Mouse (Mus musculus): ENCODE results near the gene Kdf1. TPM values are rescaled to one million over a fixed set of nuclear protein-coding genes. Genes with fewer than 3 reads are reported as not detected.

Gene Kdf1
- total and polyA plus RNA-seq, 3 experiments: not detected

DNA sequence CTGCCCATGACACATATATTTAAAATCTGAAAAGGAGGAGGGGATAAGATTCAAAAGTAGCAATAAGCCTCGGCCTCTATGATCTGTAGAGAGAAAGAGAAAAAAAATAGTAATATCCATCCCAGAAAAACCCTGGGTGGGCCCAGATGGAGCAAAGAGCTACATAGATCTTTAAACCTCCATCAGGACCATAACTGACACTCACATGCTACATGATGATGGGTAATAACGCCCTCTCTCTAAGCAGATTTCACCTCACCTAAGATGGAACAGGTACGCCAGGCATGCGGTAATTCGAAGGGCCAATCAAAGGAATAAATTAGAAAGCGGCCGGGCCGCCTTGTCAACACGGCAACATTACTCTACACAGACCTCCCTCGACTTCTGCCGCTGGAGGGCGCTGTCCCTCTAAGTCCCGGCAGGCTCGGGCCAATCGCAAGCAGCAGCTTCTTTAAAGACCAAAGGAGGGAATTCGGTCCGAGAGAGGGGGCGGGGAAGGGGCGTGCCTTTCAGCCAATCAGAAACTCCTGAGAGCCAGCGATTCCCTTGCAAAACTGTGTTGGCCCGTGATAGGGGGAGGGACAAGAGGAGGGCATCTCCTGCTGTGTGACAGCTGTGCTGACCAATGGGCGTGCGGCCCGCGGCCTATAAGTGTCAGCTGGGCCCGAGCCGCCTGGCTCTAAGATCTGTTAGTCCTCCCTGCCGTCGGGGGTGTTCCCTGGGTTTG is 39.1 kb upstream of the Kdf1 start, which contains the start of gene Tent5b (continued):
- TF ChIP-seq ZMIZ1 (IDR thresholded peaks at IDR 0.05; ENCODE audit: low read depth, low read length) (no peak), ZKSCAN1 (IDR thresholded peaks at IDR 0.05; ENCODE audit: borderline replicate concordance, low read depth, low read length) (no peak), ETS1 (conservative IDR thresholded peaks at IDR 0.05; ENCODE audit: low read depth, low read length) (no peak), POLR2AphosphoS2 (IDR thresholded peaks at IDR 0.05; ENCODE audit: low read depth, low read length) (no peak), GABPA (IDR thresholded peaks at IDR 0.05; ENCODE audit: insufficient replicate concordance, low read depth, low read length) (no peak)

DNA sequence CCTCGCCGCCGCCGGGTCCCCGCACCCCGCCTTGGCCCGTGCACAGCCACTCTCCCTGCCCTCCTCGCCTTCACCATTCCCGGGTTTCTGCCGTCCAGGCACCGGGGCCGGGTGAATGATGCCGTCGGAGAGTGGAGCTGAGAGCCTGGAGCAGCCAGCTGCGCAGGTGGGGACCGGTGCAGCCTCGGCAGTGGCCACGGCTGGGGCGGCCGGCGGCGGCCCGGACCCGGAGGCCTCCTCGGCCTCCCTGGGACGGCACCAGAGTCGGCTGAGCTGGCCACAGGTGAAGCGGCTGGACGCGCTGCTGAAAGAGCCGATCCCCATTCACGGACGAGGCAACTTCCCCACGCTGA is 38.6 kb upstream of the Kdf1 start:
- Histone ChIP-seq H3K9me3 (replicated peaks; ENCODE audit: low read length) (no peaks in the 10 kb centered on the region), H3K79me2 (replicated peaks; ENCODE audit: control insufficient read depth, extremely low read depth, insufficient read depth, poor library complexity, severe bottlenecking) (no peaks in the 10 kb centered on the region), H3K27me3 (replicated peaks) (peaks cover 95% of the 10 kb centered on the region), H3K4me3 (replicated peaks in 1 of 3; ENCODE audit: low read depth in 2 of 3, low read length in 2 of 3, poor library complexity in 1 of 3) (peak overlapping the region in 2 of 3 experiments; percentile 23 to 42), H3K27ac (ENCODE audit: insufficient read depth, low read depth) (no peak overlapping the region), H3K36me3 (replicated peaks in 1 of 2; ENCODE audit: control insufficient read depth in 1 of 2, insufficient read depth in 1 of 2, low read length in 1 of 2) (no peaks in the 10 kb centered on the region), H3K4me2 (ENCODE audit: insufficient read depth, low read depth, poor library complexity, severe bottlenecking) (peak overlapping the region; percentile 60), H3K9ac (ENCODE audit: insufficient read depth, low read depth) (no peak overlapping the region), H3K4me1 (ENCODE audit: control insufficient read depth in 1 of 2, insufficient read depth in 2 of 2) (peaks cover 0 to 13% of the 10 kb centered on the region in 2 experiments; a peak in 3 of 4 replicates)
- in situ Hi-C loops (cut with MboI; ENCODE audit: low pct_ligation_motif_present, low pct_unique_long_range_greater_than_20kb, low sequenced_read_pairs) (no loop called here), dilution Hi-C loops (cut with MboI; ENCODE audit: extremely low pct_ligation_motif_present, extremely low pct_unique_long_range_greater_than_20kb, low sequenced_read_pairs) (no loop called here)
- no peak for DNase-seq (ENCODE audit: extremely low read depth)
- no peak for TF ChIP-seq NRF1 (IDR thresholded peaks at IDR 0.05; ENCODE audit: low read depth, low read length)
- no peak for TF ChIP-seq EP300 (IDR thresholded peaks at IDR 0.05; ENCODE audit: low read length)
- no peak for TF ChIP-seq ZNF384 (IDR thresholded peaks at IDR 0.05; ENCODE audit: low read depth, low read length)
- TF ChIP-seq MAFK (IDR thresholded peaks at IDR 0.05; ENCODE audit: insufficient replicate concordance, low read length): no peak
- no peak for TF ChIP-seq POLR2AphosphoS2 (IDR thresholded peaks at IDR 0.05; ENCODE audit: low read depth, low read length)
- TF ChIP-seq RCOR1 (conservative IDR thresholded peaks at IDR 0.05; ENCODE audit: low read depth, low read length): no peak
- no peak for TF ChIP-seq ETS1 (conservative IDR thresholded peaks at IDR 0.05; ENCODE audit: low read depth, low read length)
- no peak for TF ChIP-seq RAD21 (IDR thresholded peaks at IDR 0.05; ENCODE audit: low read depth, low read length)
- no peak; the same call in 1 of the 2 replicates for TF ChIP-seq BHLHE40 (IDR thresholded peaks at IDR 0.05; ENCODE audit: low read depth, low read length)
- no peak for TF ChIP-seq ZKSCAN1 (IDR thresholded peaks at IDR 0.05; ENCODE audit: borderline replicate concordance, low read depth, low read length)
- no peak for TF ChIP-seq TCF12 (IDR thresholded peaks at IDR 0.05; ENCODE audit: low read depth, low read length)

DNA sequence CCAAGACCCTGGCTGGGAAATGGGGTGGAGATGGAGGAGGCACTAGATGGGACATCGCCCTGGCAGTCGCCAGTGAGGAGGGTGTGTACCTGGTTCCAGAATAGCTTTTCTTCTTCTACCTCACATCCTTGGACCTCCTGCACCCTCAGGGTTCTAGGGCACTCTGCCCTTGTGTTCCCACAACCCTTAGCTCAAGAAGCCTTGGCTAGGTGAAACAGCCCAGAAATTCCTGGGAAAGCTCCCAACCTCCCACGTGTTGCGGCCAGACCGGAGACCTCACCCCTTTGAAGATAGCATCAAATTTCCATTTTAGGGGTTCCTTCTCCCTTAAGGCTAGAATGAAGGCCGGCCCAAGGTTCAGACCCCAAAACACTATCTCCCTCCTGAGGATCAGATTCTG is 38.0 kb upstream of the Kdf1 start:
- in situ Hi-C loops (cut with MboI; ENCODE audit: low pct_ligation_motif_present, low pct_unique_long_range_greater_than_20kb, low sequenced_read_pairs): no loop called here
- no peaks in the 10 kb centered on the region for H3K79me2 ChIP-seq (replicated peaks; ENCODE audit: control insufficient read depth, extremely low read depth, insufficient read depth, poor library complexity, severe bottlenecking)
- no peak overlapping the region for H3K9ac ChIP-seq (ENCODE audit: insufficient read depth, low read depth)

More for the DNA sequence above, 38.0 kb upstream of the Kdf1 start:
- peak overlapping the region; percentile 60; the same call in 1 of the 2 replicates for H3K4me2 ChIP-seq (ENCODE audit: insufficient read depth, low read depth, poor library complexity, severe bottlenecking)
- H3K4me3 ChIP-seq (replicated peaks in 1 of 3; ENCODE audit: low read depth in 2 of 3, low read length in 2 of 3, poor library complexity in 1 of 3): no peak overlapping the region
- H3K27ac ChIP-seq (ENCODE audit: insufficient read depth, low read depth): no peak overlapping the region
- no peak for DNase-seq (ENCODE audit: extremely low read depth)
- dilution Hi-C loops (cut with MboI; ENCODE audit: extremely low pct_ligation_motif_present, extremely low pct_unique_long_range_greater_than_20kb, low sequenced_read_pairs): no loop called here
- H3K27me3 ChIP-seq (replicated peaks): peaks cover 95% of the 10 kb centered on the region
- no peak for TF ChIP-seq EP300 (IDR thresholded peaks at IDR 0.05; ENCODE audit: low read length)
- no peak for TF ChIP-seq MAX (IDR thresholded peaks at IDR 0.05; ENCODE audit: low read length)
- no peak for TF ChIP-seq ZNF384 (IDR thresholded peaks at IDR 0.05; ENCODE audit: low read depth, low read length)
- no peak for TF ChIP-seq MAFK (IDR thresholded peaks at IDR 0.05; ENCODE audit: insufficient replicate concordance, low read length)
- TF ChIP-seq PAX5 (IDR thresholded peaks at IDR 0.05; ENCODE audit: low read length): no peak
- TF ChIP-seq CHD1 (IDR thresholded peaks at IDR 0.05; ENCODE audit: low read depth, low read length): no peak
- no peak for TF ChIP-seq ZC3H11A (IDR thresholded peaks at IDR 0.05; ENCODE audit: low read depth, low read length)
- TF ChIP-seq GABPA (IDR thresholded peaks at IDR 0.05; ENCODE audit: insufficient replicate concordance, low read depth, low read length): no peak
- no peak for TF ChIP-seq USF1 (IDR thresholded peaks at IDR 0.05; ENCODE audit: low read depth, low read length)
- no peak for TF ChIP-seq TBP (conservative IDR thresholded peaks at IDR 0.05; ENCODE audit: low read depth, low read length)
- no peak for TF ChIP-seq JUN (IDR thresholded peaks at IDR 0.05; ENCODE audit: insufficient read depth, low read depth, low read length)
- no peak for TF ChIP-seq NELFE (IDR thresholded peaks at IDR 0.05; ENCODE audit: low read depth, low read length)
- TF ChIP-seq POLR2A (IDR thresholded peaks at IDR 0.05; ENCODE audit: low read depth, low read length): no peak
- TF ChIP-seq UBTF (IDR thresholded peaks at IDR 0.05; ENCODE audit: low read depth, low read length): no peak
- no peaks in the 10 kb centered on the region for H3K9me3 ChIP-seq (replicated peaks; ENCODE audit: low read length)
- peaks cover 0 to 13% of the 10 kb centered on the region in 2 experiments; a peak in 3 of 4 replicates for H3K4me1 ChIP-seq (ENCODE audit: control insufficient read depth in 1 of 2, insufficient read depth in 2 of 2)
- no peaks in the 10 kb centered on the region for H3K36me3 ChIP-seq (replicated peaks in 1 of 2; ENCODE audit: control insufficient read depth in 1 of 2, insufficient read depth in 1 of 2, low read length in 1 of 2)

Measured in CH12.LX (cell line).